Mouse (Mus musculus) cerebellum, postnatal 4 days (tissue): ENCODE measurements at regions not wholly inside any gene's neighbourhood (a gene's known extent, or its start where the extent isn't known, plus 50 kb on each side); places are given as distances from the start of the nearest gene placed in this dataset.

Source experiments
- DNase-seq, 2 experiments: peaks; one replicate each; pipeline ENCODE4 v3.0.0; 2022; ENCODE audit warnings: low spot score in 2 of 2, mixed read lengths in 1 of 2

GRCm38 (mm10) chr9:113488651-113489050 lies 219.4 kb downstream of the Pdcd6ip start:
- DNase-seq: no peak

DNA sequence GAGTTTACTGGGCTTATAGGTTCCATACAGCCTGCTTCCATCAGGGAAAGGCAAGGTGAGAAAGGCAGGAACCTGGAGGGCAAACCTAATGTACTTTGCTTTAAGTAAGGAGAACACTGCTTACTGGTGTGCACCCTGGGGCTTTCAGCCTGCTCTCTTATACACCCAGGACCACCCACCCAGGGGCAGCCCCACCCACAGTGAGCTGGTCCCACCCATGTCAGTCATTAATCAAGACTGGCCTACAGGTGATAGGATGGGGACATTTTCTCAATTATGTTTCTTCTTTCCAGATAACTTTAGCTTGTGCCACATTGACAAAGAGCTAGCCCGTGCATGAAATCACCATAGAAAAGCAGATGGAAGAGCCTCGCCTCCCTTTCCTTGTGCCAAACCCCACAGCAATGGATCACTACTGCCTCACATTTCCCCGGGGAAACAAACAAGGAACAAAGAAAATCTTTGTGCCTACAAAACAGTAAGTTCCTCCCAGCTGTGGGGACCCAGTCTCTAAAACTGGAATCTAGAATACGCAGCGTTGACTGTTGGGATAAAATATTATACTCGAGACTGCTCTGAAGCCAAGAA lies 221.5 kb downstream of the Pdcd6ip start:
- no peak for DNase-seq

- DNase-seq: no peak
Observed at GRCm38 (mm10) chr9:113479897-113480296, 228.2 kb downstream of the Pdcd6ip start.

DNA sequence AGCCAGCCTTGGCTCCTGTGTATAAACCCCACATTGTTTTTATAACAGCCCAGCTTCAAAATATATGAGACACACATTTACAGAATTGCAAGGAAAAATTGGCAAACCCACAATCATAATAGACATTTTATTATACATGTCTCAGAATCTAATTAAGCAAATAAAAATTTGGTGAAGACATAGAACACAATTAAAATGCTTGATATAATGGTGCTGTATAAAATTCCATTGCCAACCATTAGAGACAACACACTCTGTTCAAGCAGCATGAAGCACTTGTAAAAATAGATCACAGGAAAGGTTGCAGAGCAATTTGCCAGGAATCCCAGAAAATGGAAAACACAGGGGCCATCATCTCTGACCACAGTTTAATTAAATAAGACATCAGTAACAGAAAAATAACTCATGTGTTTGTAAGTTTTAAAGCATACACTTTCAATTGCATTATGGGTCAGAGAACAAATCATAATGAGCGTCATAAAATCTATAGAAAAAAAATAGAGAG lies 229.2 kb downstream of the Pdcd6ip start:
- DNase-seq: no peak

GRCm38 (mm10) chr9:113471781-113472180 lies 236.3 kb downstream of the Pdcd6ip start:
- no peak for DNase-seq

GRCm38 (mm10) chr9:113462888-113463287 lies 245.2 kb downstream of the Pdcd6ip start:
- DNase-seq: no peak

DNA sequence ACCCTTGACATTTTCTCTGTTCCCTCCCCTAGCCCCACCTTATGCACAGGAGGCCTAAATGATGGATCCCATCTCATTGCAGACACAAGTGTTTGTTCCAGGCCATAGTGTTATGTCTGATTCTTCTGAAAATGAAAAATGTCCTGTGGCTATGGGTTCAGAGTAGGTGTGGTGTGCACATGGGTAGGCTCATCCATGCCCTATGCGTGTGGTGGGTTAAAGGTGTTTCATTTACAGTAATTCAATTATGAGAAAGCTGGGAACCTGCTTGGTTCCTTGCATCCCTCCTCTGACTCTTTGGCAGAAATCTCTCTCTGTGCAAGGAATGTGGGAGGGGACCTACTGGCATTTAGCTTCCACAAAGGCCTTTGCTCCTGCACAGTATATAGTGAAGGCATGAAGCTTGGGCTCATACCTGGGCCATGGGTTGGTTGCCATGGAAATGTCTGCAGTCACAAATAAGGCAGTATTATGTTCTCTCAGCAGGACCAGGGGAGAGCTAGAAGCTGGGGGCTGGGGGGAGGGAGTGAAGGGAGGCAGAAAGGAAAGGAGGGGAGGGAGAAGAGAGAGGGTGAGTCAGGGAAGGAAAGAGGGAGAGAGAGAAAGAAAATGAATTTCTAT lies 245.7 kb downstream of the Pdcd6ip start:
- no peak for DNase-seq

- no peak for DNase-seq
Observed at GRCm38 (mm10) chr9:113459885-113460284, 248.2 kb downstream of the Pdcd6ip start.

- DNase-seq: no peak
Observed at GRCm38 (mm10) chr9:113459221-113459620, 248.8 kb downstream of the Pdcd6ip start.

DNA sequence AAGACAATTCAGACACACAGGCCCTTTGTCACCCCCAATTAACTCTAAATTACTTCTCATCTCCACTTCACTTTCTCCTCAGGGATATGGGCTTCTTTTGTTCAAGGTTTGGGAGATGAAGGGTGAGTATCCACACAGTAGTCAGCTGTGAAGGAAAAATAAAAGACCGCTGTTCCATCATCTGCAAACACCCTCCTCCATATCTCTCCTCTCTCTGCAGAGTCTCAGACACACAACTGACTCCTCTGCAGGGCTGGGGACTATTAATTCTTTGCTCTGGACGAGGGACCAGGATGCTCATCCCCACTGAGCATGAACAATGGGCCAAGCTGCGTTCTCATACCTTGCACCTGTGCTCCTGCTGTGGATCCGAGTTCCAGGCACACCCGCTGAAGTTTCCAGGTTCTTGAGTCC lies 249.3 kb downstream of the Pdcd6ip start:
- no peak for DNase-seq

- DNase-seq: no peak
Observed at GRCm38 (mm10) chr9:113457169-113457850, 250.7 kb downstream of the Pdcd6ip start.

DNA sequence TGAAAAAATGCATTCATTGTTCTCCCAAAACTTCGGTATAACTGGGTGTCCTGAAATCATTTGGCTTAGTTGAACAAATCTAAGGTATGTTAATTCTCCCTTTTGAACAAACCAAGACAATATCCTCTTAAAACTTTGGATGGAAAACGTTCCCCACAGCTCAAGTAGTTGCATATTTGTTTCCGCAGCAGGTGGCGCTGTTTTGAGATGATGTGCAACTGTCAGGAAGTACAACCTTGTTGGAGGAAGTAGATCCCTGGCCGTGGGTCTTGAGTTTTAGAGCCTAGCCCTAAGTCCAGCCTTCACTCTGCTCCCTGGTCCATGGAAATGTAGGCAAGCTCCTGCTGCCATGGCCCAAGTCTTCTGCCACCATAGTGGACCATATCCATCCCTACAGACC lies 252.5 kb downstream of the Pdcd6ip start:
- no peak for DNase-seq

DNA sequence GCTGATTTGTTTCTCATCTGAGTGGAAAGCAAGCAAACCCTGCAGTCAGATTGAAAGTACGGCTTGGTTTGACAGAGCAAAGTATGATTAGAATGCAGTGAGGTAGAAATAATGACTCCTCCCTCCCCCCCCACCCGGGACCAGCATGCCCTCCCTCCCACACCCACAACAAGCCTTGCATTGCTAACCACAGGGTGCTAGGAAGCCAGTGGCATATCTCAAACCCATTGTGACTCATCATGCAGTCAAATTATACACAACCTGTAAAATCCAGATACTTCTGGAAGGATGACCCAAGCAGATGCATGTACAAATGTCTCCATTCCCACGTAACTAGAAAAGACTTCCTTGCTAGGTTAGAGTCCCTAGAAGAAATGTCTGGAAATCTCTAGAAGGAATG lies 254.8 kb downstream of the Pdcd6ip start:
- no peak for DNase-seq

DNA sequence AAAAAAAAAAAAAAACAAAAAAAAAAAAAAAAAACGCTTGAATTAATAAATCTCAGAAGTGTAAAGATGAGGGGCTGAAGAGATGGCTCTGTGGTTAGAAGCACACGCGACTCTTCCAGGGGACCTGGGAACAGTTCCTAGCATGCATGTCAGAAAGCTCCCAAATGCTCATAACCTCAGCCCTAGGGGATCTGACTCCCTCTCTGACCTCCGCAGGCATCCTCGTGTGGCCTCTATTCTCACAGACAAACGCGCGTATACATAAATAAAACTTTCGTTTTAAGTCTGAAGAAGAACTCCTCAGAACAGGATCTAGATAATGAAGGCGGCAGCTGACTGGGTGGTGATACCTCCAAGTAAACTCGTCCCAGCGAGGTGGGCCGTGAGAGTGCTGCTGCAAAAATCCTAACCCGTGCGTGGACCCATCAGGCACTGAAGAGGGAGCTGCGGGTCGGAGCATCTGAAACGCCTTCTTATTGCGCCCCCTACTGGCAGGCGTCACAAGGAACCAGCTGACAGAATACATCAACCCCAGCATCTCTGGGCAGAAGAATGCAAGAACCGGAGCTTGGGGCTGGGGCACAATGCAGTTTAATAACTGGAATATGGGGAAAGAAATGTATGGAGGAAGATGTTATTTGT lies 266.2 kb downstream of the Pdcd6ip start:
- peak; percentile 70 to 84 for DNase-seq

- DNase-seq: no peak
Observed at GRCm38 (mm10) chr9:113438394-113438793, 269.7 kb downstream of the Pdcd6ip start.

- peak in 1 of 2 experiments; percentile 28 for DNase-seq
Observed at GRCm38 (mm10) chr9:113435921-113436320, 272.1 kb downstream of the Pdcd6ip start.

GRCm38 (mm10) chr9:113433424-113433823 lies 274.6 kb downstream of the Pdcd6ip start:
- DNase-seq: no peak

GRCm38 (mm10) chr9:113432601-113433179 lies 275.4 kb downstream of the Pdcd6ip start:
- DNase-seq: no peak

GRCm38 (mm10) chr9:113430411-113430810 lies 277.6 kb downstream of the Pdcd6ip start:
- DNase-seq: no peak

GRCm38 (mm10) chr9:113427281-113427680 lies 280.8 kb downstream of the Pdcd6ip start:
- DNase-seq: no peak

DNA sequence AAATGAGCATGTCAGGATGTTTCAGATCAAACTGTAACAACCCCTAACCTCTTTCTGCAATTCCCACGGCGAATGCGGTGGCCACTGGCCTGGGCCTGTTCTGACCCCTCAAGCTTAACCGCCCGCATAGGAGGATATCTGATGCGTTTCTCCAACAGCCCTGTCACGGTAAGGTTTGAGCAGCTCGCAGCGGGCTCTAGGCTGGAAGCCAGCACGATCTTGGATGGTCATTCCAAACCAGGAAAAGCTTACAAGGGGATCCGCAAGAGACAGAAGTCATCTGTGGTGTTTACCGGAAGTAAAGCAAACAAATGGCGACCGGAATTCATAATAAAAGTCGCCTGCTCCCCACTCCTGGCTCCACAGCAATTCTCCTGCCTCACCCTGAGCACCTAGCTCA lies 281.7 kb downstream of the Pdcd6ip start:
- no peak for DNase-seq

- no peak for DNase-seq
Observed at GRCm38 (mm10) chr9:113421645-113422044, 286.4 kb downstream of the Pdcd6ip start.
